Mouse (Mus musculus) forebrain, embryonic 16.5 days (tissue): ENCODE measurements around the gene Noa1. TPM values are rescaled to one million over a fixed set of nuclear protein-coding genes. Genes with fewer than 3 reads are reported as not detected.

Experiments
- ATAC-seq: fragments of 200-750 bp; cut with Nextera tagmentation; 2 replicates; pipeline ENCODE4 v1.8.0; 2017; ENCODE audit warnings: mild to moderate bottlenecking, moderate library complexity
- H3K27ac ChIP-seq: fragments of 300-500 bp; sonication (generic); 2 replicates; pipeline ENCODE4 v1.5.1; 2014; ENCODE audit warnings: low read length, control low read depth
- H3K27me3 ChIP-seq: fragments of 300-500 bp; sonication (generic); replicated peaks from 2 replicates; pipeline ENCODE4 v1.6.1; 2014; ENCODE audit warnings: low read length; ENCODE audit not compliant: control insufficient read depth, insufficient read depth
- H3K36me3 ChIP-seq: fragments of 300-500 bp; sonication (generic); 2 replicates; pipeline ENCODE4 v1.6.1; 2014; ENCODE audit not compliant: control insufficient read depth, insufficient read depth
- H3K4me1 ChIP-seq: fragments of 300-500 bp; sonication (generic); replicated peaks from 2 replicates; pipeline ENCODE4 v1.6.1; 2014; ENCODE audit warnings: low read length; ENCODE audit not compliant: control insufficient read depth, insufficient read depth
- H3K4me2 ChIP-seq: fragments of 300-500 bp; sonication (generic); 2 replicates; pipeline ENCODE4 v1.6.1; 2014; ENCODE audit warnings: mild to moderate bottlenecking, low read length, control low read depth
- H3K4me3 ChIP-seq: fragments of 300-500 bp; sonication (generic); replicated peaks from 2 replicates; pipeline ENCODE4 v1.5.1; 2014; ENCODE audit warnings: mild to moderate bottlenecking, low read length, control low read depth
- H3K9ac ChIP-seq: fragments of 300-500 bp; sonication (generic); replicated peaks from 2 replicates; pipeline ENCODE4 v1.6.1; 2014; ENCODE audit warnings: low read depth, low read length, control low read depth
- H3K9me3 ChIP-seq: fragments of 300-500 bp; sonication (generic); 2 replicates; pipeline ENCODE4 v1.6.1; 2016; ENCODE audit warnings: low read length; ENCODE audit not compliant: control insufficient read depth
- WGBS: fragments of 180-500 bp; shearing (Covaris S2); extraction: QIAGEN DNeasy Blood & Tissue Kit; methylation state at CpG from one replicate; pipeline ENCODE4 v1.1.7; 2014; 5-methylcytosine and 5-hydroxymethylcytosine counted together
- polyA plus RNA-seq: library from polyadenylated mRNA; unstranded; fragments of >200 nt; fragmentation: Nextera tagmentation; extraction: Ambion mirVana; gene quantifications from 2 replicates; pipeline ENCODE4 v1.2.1, GENCODE M21; 2015

Noa1 gene
- polyA plus RNA-seq, 1 experiment from 2014 or later = 41.0 TPM

GRCm38 (mm10) chr5:77262105-77262504, 47.8 kb downstream of the Noa1 start:
- no peak overlapping the region for H3K27ac ChIP-seq
- WGBS = 17% methylated on average over 5 of the region's 5 CpGs

GRCm38 (mm10) chr5:77261137-77261536, 48.7 kb downstream of the Noa1 start:
- Histone ChIP-seq H3K27ac (no peak overlapping the region), H3K4me1 (peaks cover 3% of the 10 kb centered on the region; the same call in 1 of the 2 replicates), H3K4me3 (no peak overlapping the region), H3K9me3 (no peaks in the 10 kb centered on the region), H3K27me3 (no peaks in the 10 kb centered on the region), H3K9ac (no peak overlapping the region), H3K4me2 (no peak overlapping the region), H3K36me3 (no peaks in the 10 kb centered on the region)
- 87% methylated on average over 4 of the region's 4 CpGs for WGBS
- ATAC-seq = no peak

More at GRCm38 (mm10) chr5:77262105-77262504, 47.8 kb downstream of the Noa1 start:
- no peak overlapping the region for H3K4me3 ChIP-seq
- no peaks in the 10 kb centered on the region for H3K27me3 ChIP-seq
- no peaks in the 10 kb centered on the region for H3K36me3 ChIP-seq
- H3K4me1 ChIP-seq = peaks cover 6% of the 10 kb centered on the region
- no peak for ATAC-seq
- H3K9me3 ChIP-seq = no peaks in the 10 kb centered on the region
- no peak overlapping the region for H3K9ac ChIP-seq
- H3K4me2 ChIP-seq = no peak overlapping the region

- Histone ChIP-seq H3K4me2 (no peak overlapping the region), H3K9me3 (no peaks in the 10 kb centered on the region), H3K27me3 (no peaks in the 10 kb centered on the region), H3K36me3 (no peaks in the 10 kb centered on the region), H3K4me3 (no peak overlapping the region), H3K4me1 (peaks cover 3% of the 10 kb centered on the region; the same call in 1 of the 2 replicates), H3K27ac (no peak overlapping the region), H3K9ac (no peak overlapping the region)
- no peak for ATAC-seq
- WGBS = 59% methylated on average over 6 of the region's 6 CpGs
These were observed 49.7 kb downstream of the Noa1 start for GRCm38 (mm10) chr5:77260141-77260540.

GRCm38 (mm10) chr5:77259315-77259714, 50.6 kb downstream of the Noa1 start:
- H3K9ac ChIP-seq = no peak overlapping the region
- ATAC-seq = no peak
- H3K4me3 ChIP-seq = no peak overlapping the region
- no peaks in the 10 kb centered on the region for H3K4me1 ChIP-seq
- H3K9me3 ChIP-seq = no peaks in the 10 kb centered on the region
- H3K27me3 ChIP-seq = no peaks in the 10 kb centered on the region
- no peak overlapping the region for H3K4me2 ChIP-seq
- H3K27ac ChIP-seq = no peak overlapping the region
- H3K36me3 ChIP-seq = no peaks in the 10 kb centered on the region

GRCm38 (mm10) chr5:77257603-77258002, 52.3 kb downstream of the Noa1 start:
- Histone ChIP-seq H3K36me3 (no peaks in the 10 kb centered on the region), H3K4me1 (no peaks in the 10 kb centered on the region), H3K4me2 (no peak overlapping the region), H3K4me3 (no peak overlapping the region), H3K27me3 (no peaks in the 10 kb centered on the region), H3K9me3 (no peaks in the 10 kb centered on the region), H3K27ac (no peak overlapping the region), H3K9ac (no peak overlapping the region)
- 76% methylated on average over 3 of the region's 3 CpGs for WGBS
- ATAC-seq = no peak

GRCm38 (mm10) chr5:77254402-77254801, 55.5 kb downstream of the Noa1 start:
- no peaks in the 10 kb centered on the region for H3K27me3 ChIP-seq
- H3K4me1 ChIP-seq = no peaks in the 10 kb centered on the region
- no peaks in the 10 kb centered on the region for H3K36me3 ChIP-seq
- H3K9me3 ChIP-seq = no peaks in the 10 kb centered on the region
- no peak overlapping the region for H3K9ac ChIP-seq
- H3K4me3 ChIP-seq = no peak overlapping the region
- no peak for ATAC-seq
- 71% methylated on average over 3 of the region's 3 CpGs for WGBS
- H3K27ac ChIP-seq = no peak overlapping the region
- H3K4me2 ChIP-seq = no peak overlapping the region

GRCm38 (mm10) chr5:77253154-77253553, 56.7 kb downstream of the Noa1 start:
- Histone ChIP-seq H3K4me2 (no peak overlapping the region), H3K4me1 (no peaks in the 10 kb centered on the region), H3K4me3 (no peak overlapping the region), H3K27ac (no peak overlapping the region), H3K9me3 (no peaks in the 10 kb centered on the region), H3K9ac (no peak overlapping the region), H3K27me3 (no peaks in the 10 kb centered on the region), H3K36me3 (no peaks in the 10 kb centered on the region)
- WGBS = 79% methylated on average over 1 of the region's 1 CpGs
- no peak for ATAC-seq

GRCm38 (mm10) chr5:77252115-77252827, 57.6 kb downstream of the Noa1 start:
- no peaks in the 10 kb centered on the region for H3K4me1 ChIP-seq
- H3K9me3 ChIP-seq = no peaks in the 10 kb centered on the region
- H3K36me3 ChIP-seq = no peaks in the 10 kb centered on the region
- no peaks in the 10 kb centered on the region for H3K27me3 ChIP-seq
- H3K27ac ChIP-seq = no peak overlapping the region
- no peak overlapping the region for H3K4me2 ChIP-seq
- WGBS = 66% methylated on average over 8 of the region's 8 CpGs
- ATAC-seq = no peak
- H3K9ac ChIP-seq = no peak overlapping the region
- no peak overlapping the region for H3K4me3 ChIP-seq

- no peaks in the 10 kb centered on the region for H3K36me3 ChIP-seq
- no peak overlapping the region for H3K4me2 ChIP-seq
- no peaks in the 10 kb centered on the region for H3K4me1 ChIP-seq
- no peak overlapping the region for H3K4me3 ChIP-seq
- no peak for ATAC-seq
- no peaks in the 10 kb centered on the region for H3K9me3 ChIP-seq
- H3K9ac ChIP-seq = no peak overlapping the region
- 31% methylated on average over 5 of the region's 5 CpGs for WGBS
- no peak overlapping the region for H3K27ac ChIP-seq
- no peaks in the 10 kb centered on the region for H3K27me3 ChIP-seq
These were observed 58.2 kb downstream of the Noa1 start for GRCm38 (mm10) chr5:77251656-77252055.

- H3K36me3 ChIP-seq = no peaks in the 10 kb centered on the region
- no peak for ATAC-seq
These were observed 59.8 kb downstream of the Noa1 start for GRCm38 (mm10) chr5:77250083-77250482.

More at GRCm38 (mm10) chr5:77250083-77250482, 59.8 kb downstream of the Noa1 start:
- 70% methylated on average over 9 of the region's 9 CpGs for WGBS
- Histone ChIP-seq H3K4me1 (peaks cover 9% of the 10 kb centered on the region), H3K27me3 (no peaks in the 10 kb centered on the region), H3K9ac (no peak overlapping the region), H3K27ac (no peak overlapping the region), H3K9me3 (no peaks in the 10 kb centered on the region), H3K4me2 (no peak overlapping the region), H3K4me3 (no peak overlapping the region)
